Comparison of ENCODE assay signal across 16 mouse cellular contexts in the genomic region with DNA sequence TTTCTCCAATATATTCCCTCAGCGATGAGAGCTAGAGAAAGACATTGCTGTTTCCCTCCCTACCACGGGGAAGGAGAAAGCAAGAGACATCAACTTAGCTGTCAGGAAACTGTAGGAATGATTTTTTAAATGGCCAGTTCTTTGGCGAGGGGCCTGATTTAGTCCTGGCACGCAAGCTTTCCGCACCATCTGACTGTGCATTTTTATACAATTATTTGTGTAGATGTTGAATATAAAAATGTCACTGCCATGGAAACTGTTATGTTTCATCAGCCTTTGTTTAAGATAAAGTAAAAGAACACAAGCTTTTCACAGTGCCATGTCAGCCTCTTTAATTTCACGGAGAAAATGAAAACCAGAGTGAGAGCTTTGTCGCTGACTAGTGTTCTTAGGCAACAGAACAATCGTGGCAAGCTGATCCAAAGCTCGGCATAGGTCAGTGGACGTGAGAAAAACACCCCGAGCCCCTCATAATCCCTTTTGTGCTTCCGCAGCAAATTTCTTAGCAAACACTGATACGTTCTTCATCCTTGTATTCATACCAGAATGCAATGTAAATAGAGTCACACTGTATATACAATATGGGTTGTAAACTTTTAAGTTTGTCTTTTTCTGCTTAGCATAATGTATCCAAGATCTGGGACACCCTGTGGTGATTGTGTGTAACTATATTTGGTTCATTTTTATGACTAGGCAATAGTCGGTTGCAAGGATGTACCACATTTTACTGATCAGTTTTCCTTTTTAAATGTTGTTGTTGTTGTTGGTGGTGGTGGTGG.
DNase-seq lines count a peak whose midpoint lies in the region; ATAC-seq lines count a peak whose summit lies in the region.
"Had no signal": no experiment of that assay in that cellular context is flagged by ENCODE, and none has a peak within 500 bp of the region (broad histone marks: within the 10 kb centered on the region; RNA-seq: fewer than 3 reads in every experiment).

No protein-coding gene starts in this region.

- no peaks in the 10 kb centered on the region for H3K27me3 ChIP-seq in midbrain, embryonic 12.5 days
- H3K27me3 ChIP-seq in midbrain, embryonic 10.5 days (ENCODE audit: low read depth, poor library complexity, severe bottlenecking), result no peaks in the 10 kb centered on the region
- H3K27me3 ChIP-seq: heart, embryonic 15.5 days had no signal

- 50% methylated on average over 14 of the region's 14 CpGs for WGBS in midbrain, embryonic 12.5 days
- WGBS in midbrain, embryonic 10.5 days, result 80% methylated on average over 14 of the region's 14 CpGs

- no peak overlapping the region for H3K9ac ChIP-seq in midbrain, embryonic 12.5 days (replicated peaks)
- H3K9ac ChIP-seq: heart, embryonic 15.5 days had no signal

- H3K36me3 ChIP-seq in midbrain, embryonic 12.5 days, result no peaks in the 10 kb centered on the region
- H3K36me3 ChIP-seq in midbrain, embryonic 10.5 days, result no peaks in the 10 kb centered on the region
- H3K36me3 ChIP-seq: heart, embryonic 15.5 days had no signal

- no peak overlapping the region for H3K27ac ChIP-seq in midbrain, embryonic 12.5 days (replicated peaks)
- no peak overlapping the region for H3K27ac ChIP-seq in midbrain, embryonic 10.5 days (replicated peaks)
- H3K27ac ChIP-seq: heart, embryonic 15.5 days had no signal

- no peak overlapping the region for H3K4me2 ChIP-seq in midbrain, embryonic 12.5 days (replicated peaks)
- H3K4me2 ChIP-seq: heart, embryonic 15.5 days had no signal

- no peaks in the 10 kb centered on the region for H3K9me3 ChIP-seq in midbrain, embryonic 12.5 days
- no peaks in the 10 kb centered on the region for H3K9me3 ChIP-seq in midbrain, embryonic 10.5 days (replicated peaks)
- H3K9me3 ChIP-seq: heart, embryonic 15.5 days had no signal

- H3K4me3 ChIP-seq in midbrain, embryonic 12.5 days, result no peak overlapping the region
- H3K4me3 ChIP-seq in midbrain, embryonic 10.5 days, result no peak overlapping the region
- H3K4me3 ChIP-seq: heart, embryonic 15.5 days had no signal

- ATAC-seq in frontal cortex, adult (ENCODE audit: low TSS enrichment), result peak; percentile 27; the same call in 1 of the 2 replicates
- ATAC-seq in midbrain, embryonic 12.5 days (ENCODE audit: low FRiP score, low read depth), result peak; percentile 73; the same call in 1 of the 2 replicates
- ATAC-seq: CD4-positive, CD25-positive, alpha-beta regulatory T cell, adult 4 months had no signal

- H3K4me1 ChIP-seq in midbrain, embryonic 12.5 days, result no peaks in the 10 kb centered on the region
- H3K4me1 ChIP-seq in midbrain, embryonic 10.5 days, result no peaks in the 10 kb centered on the region
- H3K4me1 ChIP-seq: heart, embryonic 15.5 days had no signal

- DNase-seq in frontal cortex, postnatal 25 days (ENCODE audit: low spot score in 2 of 2), result no peak
- no peak for DNase-seq in midbrain, embryonic 10.5 days (ENCODE audit: low spot score)
- peak; percentile 5 to 13 for DNase-seq in layer of hippocampus, postnatal 36 days
- DNase-seq in telencephalon, adult 2 months (ENCODE audit: low read depth, low spot score), result peak; percentile 13
- no peak for DNase-seq in ovary, adult 18-20 months (ENCODE audit: low spot score)
- no peak for DNase-seq in urinary bladder, postnatal 4 days (ENCODE audit: low spot score in 2 of 2)
- DNase-seq: adrenal gland, adult 2 months; gastrocnemius, postnatal 36 days; kidney, postnatal 25 days; liver; lung, postnatal 10 days; thymus, postnatal 14 days had no signal

Comparison
In these comparisons a context has a peak if more than half of its experiments do, and no peak if none do; other contexts are left out.
1. DNase-seq: peak in layer of hippocampus, postnatal 36 days (2 of 2) and telencephalon, adult 2 months (single experiment); none in frontal cortex, postnatal 25 days (0 of 2), midbrain, embryonic 10.5 days (single experiment), ovary, adult 18-20 months (single experiment) and urinary bladder, postnatal 4 days (0 of 2).